Mouse (Mus musculus): ENCODE results near the gene Havcr2. TPM values are rescaled to one million over a fixed set of nuclear protein-coding genes. Genes with fewer than 3 reads are reported as not detected.

Havcr2 gene
- 0.97 TPM for polyA plus RNA-seq (2014; fragmentation: Illumina TruSeq; extraction: RNeasy Lipid Tissue Mini Kit (QIAGEN cat#74804); ENCODE audit: low read depth, low replicate concordance)

DNA sequence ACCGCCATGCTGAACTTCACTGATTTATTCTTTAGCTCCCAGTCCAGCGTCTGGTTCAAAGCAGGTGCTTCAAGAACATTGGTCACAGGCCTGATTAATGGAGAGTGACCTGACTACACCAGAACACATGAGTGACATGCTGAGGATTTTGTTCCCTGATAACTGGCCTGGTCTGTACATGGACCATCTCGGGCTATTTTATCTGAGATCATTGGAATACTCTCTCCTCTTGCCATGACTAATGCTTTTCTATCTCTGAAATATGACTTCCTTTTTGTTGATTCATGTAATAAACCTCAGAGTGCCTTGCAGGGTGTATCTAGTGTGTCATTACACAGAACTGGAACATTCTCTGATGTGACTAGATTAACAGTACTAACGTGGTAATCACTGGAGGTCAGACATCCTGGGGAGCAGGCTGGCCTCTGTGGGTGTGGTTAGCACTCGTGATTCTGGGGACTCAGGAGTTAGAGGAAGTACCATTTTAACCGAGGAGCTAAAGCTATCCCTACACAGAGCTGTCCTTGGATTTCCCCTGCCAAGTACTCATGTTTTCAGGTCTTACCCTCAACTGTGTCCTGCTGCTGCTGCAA, at the start of gene Havcr2:
Gene Havcr2 (plus strand): TSS at position 483 of the 593 bp plus-strand sequence.

DNA sequence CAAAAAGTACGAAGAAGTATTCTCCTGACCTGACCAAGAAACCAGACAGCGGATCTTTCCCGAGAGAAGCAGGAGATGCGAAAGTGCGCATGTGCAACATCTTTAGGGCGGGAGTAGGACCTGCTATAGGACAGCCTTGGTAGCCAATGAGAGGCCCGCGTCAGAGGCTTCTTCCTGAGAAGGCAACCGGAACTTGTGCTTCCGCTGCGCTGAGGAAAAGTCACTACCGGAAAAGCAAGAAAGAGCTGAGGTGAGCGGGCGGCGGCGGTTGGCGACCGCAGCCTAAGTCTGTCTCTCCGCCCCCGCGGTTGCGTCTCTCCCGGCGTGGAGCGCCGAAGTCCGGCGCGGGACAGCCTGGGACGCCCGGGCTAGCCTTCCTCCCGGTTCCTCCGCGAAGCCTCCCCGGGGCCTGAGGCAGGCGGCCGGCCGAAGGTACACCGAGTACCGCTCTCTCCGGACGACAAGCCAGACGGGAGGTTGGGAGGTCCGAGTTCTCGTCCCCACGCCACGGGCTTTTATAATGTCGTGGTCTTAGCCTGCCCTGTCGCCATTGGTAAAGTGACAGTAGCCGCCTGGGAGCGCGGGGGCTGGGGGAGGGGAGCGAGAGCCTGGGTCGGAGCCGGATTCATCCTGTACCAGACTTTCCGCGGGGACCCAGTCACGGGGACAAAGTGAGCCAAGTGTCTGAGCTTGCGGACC, 17.8 kb upstream of the Havcr2 start, which contains the start of gene Med7:
Gene Med7 (plus strand): TSS at position 166 of the 699 bp plus-strand sequence.

GRCm38 (mm10) chr11:46523912-46524311, 69.2 kb downstream of the Havcr2 start, which contains the start of gene Gm12169:
Gm12169 (plus strand) TSS chr11:46524212.

Other genes starting within 250 kb of the Havcr2 start
- not detected for gene Fndc9, start 219.4 kb upstream of the Havcr2 start, polyA plus RNA-seq (2014; fragmentation: Illumina TruSeq; extraction: RNeasy Lipid Tissue Mini Kit (QIAGEN cat#74804); ENCODE audit: low read depth, low replicate concordance)
- 136 TPM for gene Cyfip2, start 142.1 kb upstream of the Havcr2 start, polyA plus RNA-seq (2014; fragmentation: Illumina TruSeq; extraction: RNeasy Lipid Tissue Mini Kit (QIAGEN cat#74804); ENCODE audit: low read depth, low replicate concordance)
- gene Itk, start 65.4 kb upstream of the Havcr2 start, polyA plus RNA-seq (2014; fragmentation: Illumina TruSeq; extraction: RNeasy Lipid Tissue Mini Kit (QIAGEN cat#74804); ENCODE audit: low read depth, low replicate concordance), result 0.12 TPM
- not detected for gene Fam71b, start 58.4 kb upstream of the Havcr2 start, polyA plus RNA-seq (2014; fragmentation: Illumina TruSeq; extraction: RNeasy Lipid Tissue Mini Kit (QIAGEN cat#74804); ENCODE audit: low read depth, low replicate concordance)
- gene Med7, start 18.0 kb upstream of the Havcr2 start, polyA plus RNA-seq (2014; fragmentation: Illumina TruSeq; extraction: RNeasy Lipid Tissue Mini Kit (QIAGEN cat#74804); ENCODE audit: low read depth, low replicate concordance), result 119 TPM
- gene Gm12169, start 69.3 kb downstream of the Havcr2 start, polyA plus RNA-seq (2014; fragmentation: Illumina TruSeq; extraction: RNeasy Lipid Tissue Mini Kit (QIAGEN cat#74804); ENCODE audit: low read depth, low replicate concordance), result not detected
- not detected for gene BC053393, start 116.6 kb downstream of the Havcr2 start, polyA plus RNA-seq (2014; fragmentation: Illumina TruSeq; extraction: RNeasy Lipid Tissue Mini Kit (QIAGEN cat#74804); ENCODE audit: low read depth, low replicate concordance)
- gene Dppa1, start 174.3 kb downstream of the Havcr2 start, polyA plus RNA-seq (2014; fragmentation: Illumina TruSeq; extraction: RNeasy Lipid Tissue Mini Kit (QIAGEN cat#74804); ENCODE audit: low read depth, low replicate concordance), result 0.36 TPM

Data from kidney, adult 10 weeks (tissue).